Mouse (Mus musculus) intestine, postnatal 0 days (tissue): ENCODE data around the gene Hist1h2bg. TPM values are rescaled to one million over a fixed set of nuclear protein-coding genes. Genes with fewer than 3 reads are reported as not detected.
A peak's percentile ranks its signal among the peaks of the same experiment; 100 is the strongest.

Source experiments
- ATAC-seq: fragments of 200-750 bp; cut with Nextera tagmentation; 2 replicates; pipeline ENCODE4 v1.8.0; 2017; ENCODE audit warnings: mild to moderate bottlenecking, moderate TSS enrichment, moderate library complexity
- H3K27ac ChIP-seq: fragments of 300-500 bp; sonication (generic); 2 replicates; pipeline ENCODE4 v1.5.1; 2014; ENCODE audit warnings: mild to moderate bottlenecking, low read depth, low read length, moderate library complexity
- H3K27me3 ChIP-seq: fragments of 300-500 bp; sonication (generic); replicated peaks from 2 replicates; pipeline ENCODE4 v1.6.1; 2014; ENCODE audit warnings: low read length, mixed read lengths; ENCODE audit not compliant: control insufficient read depth, insufficient read depth
- H3K36me3 ChIP-seq: fragments of 300-500 bp; sonication (generic); 2 replicates; pipeline ENCODE4 v1.6.1; 2014; ENCODE audit warnings: mild to moderate bottlenecking, moderate library complexity; ENCODE audit not compliant: control insufficient read depth, insufficient read depth
- H3K4me1 ChIP-seq: fragments of 300-500 bp; sonication (generic); replicated peaks from 2 replicates; pipeline ENCODE4 v1.6.1; 2014; ENCODE audit warnings: antibody characterized with exemption, low read length, mixed read lengths; ENCODE audit not compliant: control insufficient read depth, insufficient read depth
- H3K4me2 ChIP-seq: fragments of 300-500 bp; sonication (generic); replicated peaks from 2 replicates; pipeline ENCODE4 v1.6.1; 2014; ENCODE audit warnings: low read depth, mild to moderate bottlenecking, moderate library complexity
- H3K4me3 ChIP-seq: fragments of 300-500 bp; sonication (generic); 2 replicates; pipeline ENCODE4 v1.5.1; 2014; ENCODE audit warnings: low read depth, low read length
- H3K9ac ChIP-seq: fragments of 300-500 bp; sonication (generic); 2 replicates; pipeline ENCODE4 v1.6.1; 2014; ENCODE audit warnings: mild to moderate bottlenecking, low read depth, low read length
- H3K9me3 ChIP-seq: fragments of 300-500 bp; sonication (generic); 2 replicates; pipeline ENCODE4 v1.6.1; 2016; ENCODE audit warnings: mixed run types; ENCODE audit not compliant: control insufficient read depth
- CTCF ChIP-seq: sonication (generic); IDR thresholded peaks from 2 replicates; pipeline ENCODE4 v1.5.1; 2016; ENCODE audit warnings: low read depth, mild to moderate bottlenecking, control low read depth, antibody characterized with exemption, moderate library complexity
- WGBS: fragments of 180-500 bp; shearing (Covaris S2); extraction: QIAGEN DNeasy Blood & Tissue Kit; methylation state at CpG from one replicate; pipeline ENCODE4 v1.1.7; 2014; 5-methylcytosine and 5-hydroxymethylcytosine counted together
- polyA plus RNA-seq: library from polyadenylated mRNA; unstranded; fragments of >200 nt; fragmentation: Nextera tagmentation; extraction: Ambion mirVana; gene quantifications from 2 replicates; pipeline ENCODE4 v1.2.1, GENCODE M21; 2015

Hist1h2bg gene
- polyA plus RNA-seq, 1 experiment from 2014 or later = 3.1 TPM

DNA sequence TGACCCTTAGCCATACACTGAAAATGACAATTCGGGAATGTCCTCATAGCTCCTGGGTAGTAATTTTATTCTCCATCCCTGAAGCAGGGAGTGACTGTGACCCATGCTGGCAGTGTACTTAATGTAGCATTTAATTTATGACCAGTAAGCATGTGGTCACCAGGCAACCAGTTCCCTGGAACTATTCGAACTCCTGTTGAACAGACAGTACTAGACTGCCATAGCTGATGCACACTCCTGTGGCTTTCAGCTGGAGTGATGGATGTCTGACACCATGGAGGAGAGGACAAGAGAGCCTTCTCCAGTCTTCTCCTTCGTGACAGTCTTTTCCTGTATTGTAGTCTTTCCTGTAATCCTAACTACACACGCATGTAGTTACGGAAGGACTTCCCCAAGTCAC lies 42.2 kb upstream of the Hist1h2bg start:
- Histone ChIP-seq H3K4me2 (no peak overlapping the region), H3K27me3 (no peaks in the 10 kb centered on the region), H3K4me3 (no peak overlapping the region), H3K4me1 (peaks cover 6% of the 10 kb centered on the region; the same call in 1 of the 2 replicates), H3K36me3 (no peaks in the 10 kb centered on the region), H3K27ac (no peak overlapping the region), H3K9me3 (no peaks in the 10 kb centered on the region), H3K9ac (no peak overlapping the region)
- 80% methylated on average over 5 of the region's 5 CpGs for WGBS
- TF ChIP-seq CTCF = no peak
- no peak for ATAC-seq

DNA sequence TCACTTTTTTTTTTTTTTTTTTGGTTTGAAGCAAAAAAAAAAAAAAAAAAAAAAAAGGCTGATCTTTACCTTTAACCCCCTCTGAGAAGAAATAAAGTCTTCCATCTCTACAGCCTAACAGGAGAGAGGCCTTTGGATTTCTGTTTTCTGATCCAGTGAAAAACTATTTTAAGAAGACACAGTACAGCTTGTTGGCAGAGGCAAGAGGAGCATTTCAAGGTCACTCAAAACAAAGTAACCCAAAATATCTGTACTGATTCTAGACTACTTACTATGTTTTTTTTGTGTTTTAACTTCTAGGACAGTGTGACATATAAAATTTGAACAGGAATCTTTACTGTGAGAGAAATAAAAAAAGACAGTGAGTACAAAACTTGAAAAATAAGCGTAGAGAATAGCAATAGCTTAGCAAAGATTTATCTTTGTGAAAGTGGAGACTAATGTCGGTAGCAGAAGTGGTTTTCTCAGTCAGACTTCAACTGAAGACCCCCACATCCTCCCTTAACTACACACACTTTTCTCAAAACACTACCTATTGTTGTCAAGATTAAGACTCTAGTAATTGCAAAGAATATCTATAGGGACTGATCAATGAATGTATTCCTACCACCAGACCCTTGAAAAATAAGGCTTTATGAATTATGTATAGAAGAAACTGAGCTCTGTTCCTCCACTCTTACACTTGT lies 41.6 kb upstream of the Hist1h2bg start:
- Histone ChIP-seq H3K27me3 (no peaks in the 10 kb centered on the region), H3K9me3 (no peaks in the 10 kb centered on the region), H3K4me2 (peak overlapping the region; percentile 74), H3K4me3 (peak overlapping the region; percentile 49), H3K36me3 (no peaks in the 10 kb centered on the region), H3K4me1 (peaks cover 6% of the 10 kb centered on the region; the same call in 1 of the 2 replicates), H3K27ac (no peak overlapping the region), H3K9ac (no peak overlapping the region)
- WGBS = 18% methylated on average over 2 of the region's 2 CpGs
- no peak for ATAC-seq
- no peak for TF ChIP-seq CTCF

DNA sequence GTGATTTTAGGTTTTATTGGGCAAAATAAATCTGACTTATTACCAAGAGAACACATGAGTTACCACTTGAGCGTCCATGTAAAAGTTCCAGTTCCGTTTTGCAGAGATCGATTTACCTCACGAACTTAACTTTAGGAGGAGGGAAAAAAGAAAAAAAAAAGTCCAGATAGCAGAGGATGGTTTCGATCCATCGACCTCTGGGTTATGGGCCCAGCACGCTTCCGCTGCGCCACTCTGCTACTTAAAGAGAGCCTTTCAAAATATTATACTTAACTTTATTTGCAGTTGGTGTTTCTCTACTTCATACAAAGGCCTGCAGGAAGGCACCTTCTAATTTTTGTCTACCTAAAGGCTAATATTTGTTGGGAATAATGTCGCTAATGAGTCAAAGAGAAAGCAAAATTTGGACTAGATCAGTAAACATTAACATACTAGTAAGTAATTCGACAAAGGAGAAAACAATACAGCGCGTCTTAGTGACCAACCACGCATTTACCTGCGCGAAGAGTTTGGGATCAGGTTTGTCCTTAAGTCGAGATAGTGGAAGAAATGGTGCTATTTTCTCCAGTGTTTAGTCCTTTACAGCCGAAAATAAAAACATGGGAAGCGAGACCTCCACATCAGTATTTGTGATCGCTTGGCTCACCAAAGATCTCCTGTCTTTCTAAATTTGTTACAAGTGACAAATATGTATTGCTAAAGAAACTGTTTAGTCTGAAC lies 40.9 kb upstream of the Hist1h2bg start:
- ATAC-seq = no peak; the same call in 1 of the 2 replicates
- H3K27ac ChIP-seq = peak overlapping the region; percentile 96
- H3K36me3 ChIP-seq = no peaks in the 10 kb centered on the region
- H3K4me2 ChIP-seq = peak overlapping the region; percentile 74
- under 1% methylated on average over 20 of the region's 20 CpGs for WGBS
- no peaks in the 10 kb centered on the region for H3K9me3 ChIP-seq
- peaks cover 6% of the 10 kb centered on the region; the same call in 1 of the 2 replicates for H3K4me1 ChIP-seq
- H3K9ac ChIP-seq = peak overlapping the region; percentile 65
- H3K27me3 ChIP-seq = no peaks in the 10 kb centered on the region
- H3K4me3 ChIP-seq = peak overlapping the region; percentile 49
- TF ChIP-seq CTCF = no peak

DNA sequence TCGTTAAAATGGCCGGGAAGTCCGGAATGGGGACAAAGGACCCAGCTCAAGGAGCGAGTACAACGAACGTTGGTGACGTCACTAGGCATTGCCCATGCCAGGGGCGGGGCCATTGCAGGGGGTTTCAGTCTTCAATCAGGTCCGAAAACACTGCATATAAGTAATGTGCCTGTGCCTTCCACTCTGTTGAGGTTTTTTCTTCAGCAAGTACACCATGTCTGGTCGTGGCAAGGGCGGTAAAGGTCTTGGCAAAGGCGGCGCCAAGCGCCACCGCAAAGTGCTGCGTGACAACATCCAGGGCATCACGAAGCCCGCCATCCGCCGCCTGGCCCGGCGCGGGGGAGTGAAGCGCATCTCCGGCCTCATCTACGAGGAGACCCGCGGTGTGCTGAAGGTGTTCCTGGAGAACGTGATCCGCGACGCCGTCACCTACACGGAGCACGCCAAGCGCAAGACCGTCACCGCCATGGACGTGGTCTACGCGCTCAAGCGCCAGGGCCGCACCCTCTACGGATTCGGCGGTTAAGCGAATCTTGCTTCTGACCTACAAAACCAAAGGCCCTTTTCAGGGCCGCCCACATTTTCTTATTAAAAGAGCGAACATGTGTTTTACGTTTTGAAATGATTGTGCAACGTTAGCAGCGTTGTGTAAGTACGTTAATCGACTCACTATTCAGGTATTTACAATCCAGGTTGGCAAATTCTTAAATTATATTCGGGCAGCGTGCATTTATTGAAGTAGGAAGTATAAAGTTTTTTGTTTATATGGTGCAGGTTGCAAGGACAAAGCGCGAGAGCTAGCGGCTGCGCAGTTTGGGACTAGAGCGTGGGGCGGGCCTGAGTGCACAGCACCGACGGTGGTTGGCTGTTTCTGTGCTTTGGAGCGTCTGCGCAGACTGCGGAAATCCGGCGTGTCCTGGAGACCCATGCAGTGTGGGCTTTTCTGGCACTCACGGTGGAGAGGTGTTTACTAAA lies 40.0 kb upstream of the Hist1h2bg start, which contains the start of gene Hist1h4h:
Gene Hist1h4h, plus strand, starts transcription at position 150 of the 975 bp plus-strand sequence.
- Histone ChIP-seq H3K9ac (peak within 1 kb of the TSS; percentile 65), H3K4me2 (peak within 1 kb of the TSS; percentile 74), H3K27me3 (no peaks in the 10 kb centered on the region), H3K4me3 (peak within 1 kb of the TSS; percentile 49), H3K4me1 (peaks cover 7% of the 10 kb centered on the region; the same call in 1 of the 2 replicates), H3K27ac (peak within 1 kb of the TSS; percentile 96), H3K9me3 (no peaks in the 10 kb centered on the region), H3K36me3 (no peaks in the 10 kb centered on the region)
- under 1% methylated on average over 53 of the region's 70 CpGs for WGBS
- TF ChIP-seq CTCF = no peak
- ATAC-seq = peak; percentile 71

DNA sequence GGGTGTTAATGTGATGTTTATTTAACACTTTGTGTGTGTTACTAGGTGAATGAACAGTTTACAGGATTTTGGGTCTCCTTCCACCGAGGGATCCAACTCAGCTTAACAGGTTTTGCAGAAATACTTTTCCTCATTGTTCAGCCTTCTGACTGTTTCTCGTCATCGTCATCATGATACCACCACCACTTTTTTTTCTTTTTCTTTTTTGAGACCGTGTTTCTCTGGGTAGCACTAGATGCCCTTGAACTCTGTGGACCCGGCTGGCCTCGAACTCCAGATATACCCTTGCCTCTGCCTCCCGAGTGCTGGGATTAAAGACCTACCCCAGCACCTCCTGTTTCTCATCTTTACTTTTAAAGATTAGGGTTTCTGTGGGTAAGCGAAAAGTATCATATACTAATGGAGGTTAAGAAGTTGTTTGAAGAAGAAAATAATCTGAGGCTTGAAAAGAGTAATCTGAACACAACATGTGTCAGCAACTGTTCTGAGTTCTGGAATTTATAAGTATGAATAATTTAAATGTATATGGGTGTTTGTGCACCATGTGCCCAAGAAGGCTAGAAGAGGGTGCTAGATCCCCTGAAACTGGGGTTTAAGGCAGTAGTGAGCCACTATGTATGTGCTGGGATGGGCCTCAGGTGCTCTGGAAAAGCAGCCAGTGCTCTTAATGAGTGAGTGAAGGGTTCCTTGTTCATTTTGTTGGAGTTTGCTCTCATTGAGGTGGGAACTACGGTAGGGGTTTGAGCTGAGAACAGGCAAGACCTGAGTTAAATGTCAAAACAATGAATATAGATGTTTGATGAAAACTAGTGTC lies 38.7 kb upstream of the Hist1h2bg start:
- Histone ChIP-seq H3K4me1 (peaks cover 3% of the 10 kb centered on the region; the same call in 1 of the 2 replicates), H3K27me3 (no peaks in the 10 kb centered on the region), H3K36me3 (no peaks in the 10 kb centered on the region), H3K9ac (no peak overlapping the region; the same call in 1 of the 2 replicates), H3K4me2 (peak overlapping the region; percentile 74), H3K27ac (0 out of 2 replicates have a peak overlapping the region, but pooled peaks have one; percentile 96), H3K9me3 (no peaks in the 10 kb centered on the region), H3K4me3 (peak overlapping the region; percentile 49)
- 17% methylated on average over 9 of the region's 9 CpGs for WGBS
- TF ChIP-seq CTCF = no peak
- ATAC-seq = no peak
